Mouse (Mus musculus): Measurements from ENCODE around the gene Cenpx.
"Not testable (repeated sequence)": the region's sequence is repeated elsewhere in the genome, so short reads cannot be mapped to it uniquely, and the experiment has no call there.

Cenpx gene

DNA sequence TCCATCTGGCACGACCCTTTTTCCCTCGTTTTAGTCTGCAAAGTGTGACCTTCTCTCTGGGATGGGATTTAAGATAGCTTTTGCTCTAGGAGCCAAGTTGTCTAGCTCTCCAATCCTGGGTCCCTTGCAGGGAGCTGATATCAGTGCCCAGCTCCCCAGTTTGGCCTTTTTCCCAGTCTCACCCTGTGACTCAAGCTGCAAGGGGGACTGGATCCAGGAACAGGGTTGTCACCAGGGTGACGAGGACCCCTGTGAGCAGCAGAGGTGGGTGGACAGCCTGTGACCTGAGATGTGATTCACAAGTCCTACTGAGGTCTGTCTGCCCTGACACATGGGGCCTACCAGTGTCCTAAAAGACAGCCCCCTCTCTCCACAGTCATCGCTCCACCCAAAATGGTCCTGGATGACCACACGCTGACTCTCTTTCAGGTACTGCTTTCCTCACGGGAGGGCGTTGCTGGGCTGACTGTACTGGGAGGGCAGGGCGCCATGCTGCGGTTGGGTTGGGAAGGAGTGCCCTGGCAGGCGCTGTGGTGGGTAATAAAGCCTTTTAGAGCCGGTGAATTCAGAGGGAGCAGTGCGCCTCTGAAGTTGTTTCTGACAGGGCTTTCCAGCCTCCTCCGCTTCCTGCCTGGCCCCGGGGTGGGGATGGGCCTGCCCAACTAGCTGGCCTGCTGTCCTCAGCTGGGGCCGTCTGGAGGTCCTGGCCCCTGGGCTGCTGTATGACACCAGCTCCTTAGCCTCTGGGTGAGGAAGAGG, 9.7 kb downstream of the Cenpx start:
- DNase-seq (ENCODE audit: low read depth, low spot score), result no peak

DNA sequence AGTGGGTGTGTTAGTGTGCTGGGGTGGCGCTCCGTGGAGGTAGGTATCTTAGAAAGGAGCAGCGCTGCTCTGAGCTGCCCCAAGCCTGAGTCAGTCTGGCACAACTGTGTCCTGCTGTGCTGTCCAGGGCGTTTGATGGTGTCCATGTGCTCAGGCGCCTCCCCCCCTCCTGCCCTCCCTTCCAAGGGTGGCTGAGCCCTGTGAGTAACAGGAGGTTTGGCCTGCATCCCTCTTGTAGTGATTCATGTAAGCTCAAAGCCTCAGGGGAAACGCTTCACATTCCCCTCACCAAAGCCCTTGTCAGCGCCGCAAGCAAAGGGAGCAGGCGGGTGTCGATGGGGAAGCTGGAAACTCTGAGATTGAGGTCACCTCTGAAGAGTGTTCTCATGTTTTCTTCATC, 15.8 kb downstream of the Cenpx start:
- DNase-seq (ENCODE audit: low read depth, low spot score), result no peak

- DNase-seq (ENCODE audit: low read depth, low spot score), result no peak
Observed at GRCm38 (mm10) chr11:120696568-120696967, 17.0 kb downstream of the Cenpx start.

DNA sequence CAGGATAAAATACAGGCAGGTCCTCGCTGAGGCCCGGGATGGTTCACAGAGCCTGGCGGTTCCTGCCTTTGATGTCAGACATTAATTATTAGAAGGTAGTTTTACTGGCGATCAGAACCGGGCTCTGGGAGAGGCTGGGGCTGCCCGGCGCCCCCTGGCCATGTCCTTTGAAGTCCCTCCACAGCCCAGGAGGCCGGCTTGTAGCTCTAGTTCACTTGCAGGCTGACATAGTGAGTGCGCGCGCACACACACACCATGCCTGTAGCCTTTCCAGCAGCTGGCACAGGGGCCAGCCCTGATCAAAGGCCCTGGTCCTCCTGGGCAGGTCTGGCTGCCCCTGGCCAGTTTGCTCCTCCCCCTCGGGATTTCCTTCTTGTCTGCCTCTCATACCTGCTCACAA, 17.9 kb downstream of the Cenpx start:
- no peak for DNase-seq (ENCODE audit: low read depth, low spot score)

DNA sequence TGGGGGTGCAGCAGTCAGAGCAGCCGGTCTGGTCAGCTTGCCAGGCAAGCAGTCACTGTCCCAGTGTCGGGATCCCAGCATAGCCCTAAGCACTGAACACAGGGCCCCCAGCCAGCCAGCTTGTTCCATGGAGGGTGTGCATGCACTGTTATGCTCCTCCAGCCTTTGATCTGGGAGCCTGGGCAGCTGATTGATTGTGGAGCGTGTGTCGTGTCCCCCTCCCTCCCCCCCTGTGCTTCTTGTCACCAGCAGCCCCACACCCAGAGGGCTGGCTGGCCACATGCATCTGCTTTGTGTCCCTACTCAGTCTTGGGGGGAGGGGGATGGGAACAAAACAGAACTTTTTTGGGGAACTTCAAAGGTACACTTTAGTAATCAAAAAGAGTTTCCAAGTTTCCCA, 18.4 kb downstream of the Cenpx start:
- no peak for DNase-seq (ENCODE audit: low read depth, low spot score)

GRCm38 (mm10) chr11:120693461-120693860, 20.1 kb downstream of the Cenpx start:
- no peak for DNase-seq (ENCODE audit: low read depth, low spot score)

DNA sequence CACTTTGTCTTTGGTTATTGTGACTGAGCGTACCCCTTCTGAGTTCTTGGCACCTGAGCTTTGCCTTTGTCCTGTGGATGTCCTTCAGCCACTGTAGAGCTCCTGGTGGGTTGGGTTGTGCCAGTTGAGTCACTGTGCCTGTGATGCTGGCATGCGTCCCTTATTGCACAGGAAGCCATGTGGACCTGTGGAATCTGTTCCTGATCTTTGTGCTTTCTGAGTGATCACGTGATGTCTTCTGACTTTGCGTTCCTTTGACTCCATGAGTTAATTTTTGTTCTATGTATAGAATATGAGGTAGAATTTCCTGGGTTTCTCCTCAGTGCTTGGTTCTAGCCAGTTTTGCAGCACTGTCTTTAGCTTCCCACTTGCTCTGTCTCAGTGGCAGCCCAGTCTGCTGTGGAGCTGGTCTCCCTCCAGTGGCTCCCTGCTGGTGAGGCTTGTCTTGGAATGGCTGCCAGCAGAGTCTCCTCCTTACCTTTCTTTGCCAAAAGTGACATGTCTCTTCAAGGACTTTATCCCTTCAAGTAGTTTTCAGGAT, 21.0 kb downstream of the Cenpx start:
- DNase-seq (ENCODE audit: low read depth, low spot score), result no peak

- DNase-seq (ENCODE audit: low read depth, low spot score), result no peak
Observed at GRCm38 (mm10) chr11:120689365-120689764, 24.2 kb downstream of the Cenpx start.

GRCm38 (mm10) chr11:120686650-120687272, 26.8 kb downstream of the Cenpx start:
- DNase-seq (ENCODE audit: low read depth, low spot score), result no peak

DNA sequence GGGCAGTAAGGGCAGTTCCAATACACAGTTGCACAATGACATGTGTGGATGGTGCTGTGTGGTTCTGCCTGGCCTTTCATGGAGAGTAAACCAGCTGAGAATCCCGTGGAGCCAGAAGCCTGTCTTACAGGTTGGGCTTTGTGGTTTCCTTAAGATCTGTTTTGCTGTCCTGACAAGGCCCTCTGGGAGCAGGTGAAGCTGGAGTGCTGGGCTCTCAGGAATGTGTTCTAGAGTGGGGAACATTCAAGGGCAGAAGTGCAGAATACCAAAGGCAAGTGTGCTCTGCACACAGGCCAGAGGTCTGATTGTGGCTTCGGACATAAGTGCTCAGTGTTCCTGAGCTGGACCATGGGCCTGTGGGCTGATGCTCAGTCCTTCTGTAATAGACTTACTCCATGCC, 28.9 kb downstream of the Cenpx start:
- no peak for DNase-seq (ENCODE audit: low read depth, low spot score)

GRCm38 (mm10) chr11:120684086-120684485, 29.5 kb downstream of the Cenpx start:
- DNase-seq (ENCODE audit: low read depth, low spot score), result no peak

GRCm38 (mm10) chr11:120683536-120683935, 30.0 kb downstream of the Cenpx start:
- no peak for DNase-seq (ENCODE audit: low read depth, low spot score)

GRCm38 (mm10) chr11:120682683-120683082, 30.9 kb downstream of the Cenpx start:
- DNase-seq (ENCODE audit: low read depth, low spot score), result no peak

DNA sequence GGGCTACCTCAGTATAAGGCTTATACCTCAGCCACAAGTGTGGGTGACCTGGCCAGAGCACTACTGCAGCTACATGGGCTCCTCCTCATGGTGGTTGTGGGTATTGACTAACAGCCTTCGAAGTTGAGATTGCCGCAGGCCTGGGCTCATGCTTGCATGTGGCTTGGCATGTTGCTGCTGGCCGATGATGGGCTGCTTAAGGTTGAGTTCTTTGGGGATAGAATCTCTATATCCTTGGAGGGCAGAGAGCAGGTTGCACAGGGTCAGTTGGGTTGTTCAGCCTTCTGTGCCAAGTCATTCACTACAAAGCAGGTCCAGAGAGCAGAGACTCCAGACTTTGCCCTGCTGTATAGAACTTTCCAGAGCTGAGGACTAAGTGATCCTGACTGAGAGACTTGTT, 33.6 kb downstream of the Cenpx start:
- DNase-seq (ENCODE audit: low read depth, low spot score), result no peak

DNA sequence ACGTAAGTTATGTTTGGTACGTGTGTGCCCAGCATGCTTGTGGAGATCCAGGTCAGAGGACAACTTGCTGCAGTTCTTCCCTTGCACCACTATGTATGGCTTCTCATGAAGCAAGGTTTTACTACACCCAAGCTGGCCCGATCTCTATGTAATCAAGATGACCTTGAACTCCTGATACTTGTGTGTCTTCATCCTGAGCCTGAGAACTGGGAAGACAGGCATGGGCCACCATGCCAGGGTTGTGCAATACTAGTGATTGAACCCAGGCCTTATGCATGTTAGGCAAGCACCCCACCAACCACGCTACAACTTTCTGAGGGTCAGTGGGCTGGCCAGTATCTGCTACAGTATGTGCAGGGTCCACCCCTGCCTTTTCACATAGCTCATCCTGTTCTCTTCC, 36.6 kb downstream of the Cenpx start:
- DNase-seq (ENCODE audit: low read depth, low spot score), result no peak

- DNase-seq (ENCODE audit: low read depth, low spot score), result not testable (repeated sequence)
Observed at GRCm38 (mm10) chr11:120675875-120676274, 37.7 kb downstream of the Cenpx start.

DNA sequence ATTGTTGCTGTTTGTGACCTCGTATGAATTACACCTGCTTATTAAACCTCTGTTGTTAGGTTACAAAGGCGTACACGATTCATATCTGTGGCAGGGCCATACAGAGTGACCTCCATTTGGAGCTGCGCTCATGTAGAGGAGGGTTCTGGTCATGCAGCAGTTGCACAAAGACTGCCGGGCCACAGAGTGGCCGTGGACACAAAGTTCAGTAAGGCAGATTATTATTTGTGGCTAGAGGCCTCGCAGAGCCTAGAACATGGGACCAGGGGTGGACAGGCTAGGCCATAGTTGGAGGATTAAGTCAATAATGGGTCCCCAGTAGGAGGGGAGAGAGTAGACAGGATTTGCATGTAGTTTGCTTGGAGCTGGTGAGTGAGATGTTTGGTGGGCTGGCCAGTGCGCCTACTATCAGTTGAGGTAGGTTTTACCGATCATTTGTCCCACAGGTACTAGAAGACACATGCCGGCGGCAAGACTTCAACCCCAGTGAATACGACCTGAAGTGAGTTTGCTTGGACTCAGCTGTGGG, 39.9 kb downstream of the Cenpx start:
- no peak for DNase-seq (ENCODE audit: low read depth, low spot score)

DNA sequence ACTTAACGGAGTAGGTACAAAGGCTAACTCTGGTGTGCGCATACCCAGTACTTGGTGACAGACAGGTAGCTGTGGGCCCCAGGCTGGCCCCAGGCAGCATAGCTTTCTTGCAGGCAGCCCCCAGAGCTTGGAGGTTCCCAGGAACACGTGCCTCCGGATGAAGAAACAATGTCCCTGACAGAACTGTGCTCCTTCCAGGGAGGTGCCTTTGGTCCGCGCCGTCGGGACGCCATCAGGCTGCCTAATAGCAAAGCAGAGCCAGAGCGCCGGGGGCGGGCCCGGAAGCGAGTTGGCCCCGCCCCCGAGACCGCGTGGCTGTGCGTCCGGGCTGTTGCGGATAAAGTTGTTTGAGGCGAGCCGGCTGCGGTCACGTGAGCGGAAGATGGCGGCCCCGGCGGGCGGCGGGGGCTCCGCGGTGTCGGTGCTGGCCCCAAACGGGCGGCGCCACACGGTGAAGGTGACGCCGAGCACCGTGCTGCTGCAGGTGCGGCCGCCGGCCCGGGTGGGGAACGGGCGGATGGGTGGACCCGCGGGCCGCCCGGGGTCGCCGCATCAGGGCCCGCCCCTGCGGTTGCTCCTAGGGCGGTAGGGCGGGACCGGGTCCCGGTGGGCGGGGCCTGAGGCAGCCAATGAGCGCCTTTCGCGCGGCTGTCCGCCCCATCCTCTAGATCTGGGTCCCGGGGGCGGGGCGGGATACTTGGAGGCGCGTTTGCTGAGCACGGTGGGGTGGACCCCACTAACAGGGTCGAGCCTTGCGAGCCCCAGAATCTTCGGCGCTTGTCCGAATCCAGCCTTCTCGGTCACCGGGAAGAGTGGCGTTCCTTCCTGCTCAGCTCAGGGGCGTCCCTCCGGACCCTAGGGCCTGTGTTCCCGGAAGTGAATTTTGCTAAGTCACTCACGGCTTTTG, 40.6 kb downstream of the Cenpx start, which contains the start of gene Aspscr1:
Gene Aspscr1, plus strand, starts transcription at position 287 of the 907 bp plus-strand sequence.
- DNase-seq (ENCODE audit: low read depth, low spot score), result peak; percentile 75

- DNase-seq (ENCODE audit: low read depth, low spot score), result no peak
Observed at GRCm38 (mm10) chr11:120666617-120667016, 46.9 kb downstream of the Cenpx start.

- peak; percentile 11 for DNase-seq (ENCODE audit: low read depth, low spot score)
Observed at GRCm38 (mm10) chr11:120665406-120665805, 48.1 kb downstream of the Cenpx start.

DNA sequence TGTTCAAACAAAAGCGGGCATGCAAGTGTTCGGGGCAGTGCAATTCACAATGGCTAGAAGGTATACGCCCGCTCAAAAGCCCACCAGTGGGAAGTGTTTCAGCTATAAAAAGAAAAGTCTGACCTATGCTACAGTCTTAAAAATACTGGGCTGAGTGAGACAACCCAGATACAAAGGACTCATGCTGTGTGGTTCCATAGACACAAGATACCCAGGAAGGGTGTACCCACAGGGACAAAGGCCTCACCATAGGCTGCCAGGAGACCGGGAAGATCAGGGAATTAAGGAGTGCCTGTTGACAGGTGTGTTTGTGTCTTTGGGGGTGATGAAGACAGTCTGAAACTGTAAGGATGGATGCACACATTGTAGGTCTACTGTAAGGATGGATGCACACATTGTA, 49.8 kb downstream of the Cenpx start:
- no peak for DNase-seq (ENCODE audit: low read depth, low spot score)

DNA sequence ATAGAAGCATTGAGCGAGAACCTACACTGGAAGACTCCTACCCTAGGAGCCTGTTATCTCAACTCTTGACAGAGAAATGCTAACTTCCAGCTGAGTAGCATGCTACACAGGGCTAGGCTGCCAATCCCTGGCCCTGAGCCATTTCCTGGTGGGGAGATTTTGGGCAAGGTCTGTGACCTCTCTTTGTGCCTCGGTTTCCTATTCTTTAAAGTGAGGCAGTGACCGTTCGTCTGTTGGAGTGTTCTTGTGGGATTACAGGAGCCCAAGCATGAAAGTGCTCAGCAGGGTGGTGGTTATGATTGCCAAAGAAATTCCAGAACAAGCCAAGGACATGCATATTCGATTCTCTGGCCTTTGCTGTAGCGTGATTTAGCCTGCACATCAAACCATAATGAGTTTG, 50.8 kb downstream of the Cenpx start:
- DNase-seq (ENCODE audit: low read depth, low spot score), result no peak
